Mouse (Mus musculus): ENCODE data around the gene Jag1.

DNA sequence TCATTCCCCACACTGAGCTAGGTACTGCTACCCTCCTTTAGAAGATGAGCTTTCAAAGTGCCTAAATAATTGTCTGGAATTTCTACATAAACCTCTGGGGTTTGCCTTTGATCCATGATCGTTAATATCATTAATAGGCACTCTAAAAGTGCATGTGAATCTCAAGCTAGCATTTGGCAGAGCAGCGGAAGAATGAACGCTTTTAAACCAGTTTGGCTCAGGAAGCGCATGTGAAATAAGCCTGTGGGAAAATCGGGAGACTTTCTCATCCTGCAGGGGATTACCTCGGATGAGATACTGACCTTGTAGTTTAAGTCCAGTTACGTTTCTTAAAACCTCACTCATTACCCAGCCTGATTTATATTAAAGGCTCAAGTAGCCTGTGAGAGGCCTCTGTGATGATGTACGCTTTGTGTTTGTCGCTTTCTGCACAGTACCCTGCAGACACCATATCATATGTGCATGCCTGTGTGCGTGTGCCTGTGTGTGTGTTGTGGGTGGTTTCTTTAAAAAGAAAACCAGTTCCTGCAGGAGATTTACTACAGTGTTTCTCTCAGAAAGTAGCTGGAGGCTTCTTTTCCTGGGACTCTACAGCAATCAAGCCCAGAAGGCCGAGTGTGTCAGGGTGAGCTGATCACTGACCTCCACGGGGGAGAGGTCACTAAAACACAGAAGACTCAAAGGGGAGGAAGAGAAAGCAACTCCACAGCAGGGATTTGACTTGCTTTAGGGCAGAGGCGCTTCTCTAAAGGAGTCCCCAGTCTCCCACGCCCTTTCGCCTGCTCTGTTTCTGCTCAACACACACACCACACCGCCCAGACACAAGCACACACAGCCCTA lies 42.8 kb downstream of the Jag1 start:
- TF ChIP-seq POLR2A (IDR thresholded peaks at IDR 0.05; ENCODE audit: borderline replicate concordance, low read depth, low read length) = no peak
- no peak for TF ChIP-seq CTCF (IDR thresholded peaks at IDR 0.05; ENCODE audit: low read depth, low read length)
